Mouse (Mus musculus) gastrocnemius, postnatal 14 days (tissue): ENCODE data around the gene Klhl29. TPM values are rescaled to one million over a fixed set of nuclear protein-coding genes. Genes with fewer than 3 reads are reported as not detected.

ENCODE experiments used
- DNase-seq: peaks from one replicate; pipeline ENCODE4 v3.0.0; 2021; ENCODE audit warnings: mixed read lengths
- intact Hi-C: fragments of 180-260 bp; cut with DNase I; formaldehyde crosslinking; loops from one replicate; pipeline ENCODE4 v1.15.1; 2025; ENCODE audit warnings: low total_unique reads
- total RNA-seq, 2 experiments: library from RNA; stranded (reverse); gene quantifications; 2 replicates each; pipeline ENCODE4 v1.2.3; 2021

Klhl29 gene
- total RNA-seq, 2 experiments from 2014 or later, result 3.5 to 3.9 TPM

- intact Hi-C loops, result no loop called here
- no peak for DNase-seq
These were observed 266.9 kb downstream of the Klhl29 start for GRCm38 (mm10) chr12:5108613-5109012.

DNA sequence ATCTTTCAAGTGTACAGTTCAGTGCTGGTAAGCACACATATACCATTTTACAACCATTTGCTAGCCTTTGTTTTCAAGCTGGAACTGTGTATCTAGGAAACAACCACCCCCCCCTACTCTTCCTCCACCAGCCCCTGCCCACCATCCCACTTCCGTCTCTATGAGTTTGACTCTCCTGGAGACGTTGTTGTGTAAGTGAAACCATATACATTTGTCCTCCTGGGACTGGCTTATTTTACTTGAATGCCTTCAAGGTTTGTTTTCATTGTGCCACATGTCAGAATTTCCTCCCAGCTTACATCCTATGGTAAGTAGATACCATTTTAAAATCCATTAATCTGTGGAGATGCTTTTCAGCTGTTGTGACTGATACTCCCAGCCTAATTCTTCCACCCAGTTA lies 267.7 kb downstream of the Klhl29 start:
- DNase-seq, result no peak
- intact Hi-C loops, result no loop called here

GRCm38 (mm10) chr12:5104422-5105052 lies 270.9 kb downstream of the Klhl29 start:
- intact Hi-C loops, result no loop called here
- DNase-seq, result no peak

GRCm38 (mm10) chr12:5101411-5102024 lies 274.0 kb downstream of the Klhl29 start:
- no peak for DNase-seq
- intact Hi-C loops, result no loop called here

GRCm38 (mm10) chr12:5099572-5099971 lies 275.9 kb downstream of the Klhl29 start:
- intact Hi-C loops, result no loop called here
- no peak for DNase-seq

- DNase-seq, result no peak
- intact Hi-C loops, result no loop called here
These were observed 286.8 kb downstream of the Klhl29 start for GRCm38 (mm10) chr12:5088639-5089038.

DNA sequence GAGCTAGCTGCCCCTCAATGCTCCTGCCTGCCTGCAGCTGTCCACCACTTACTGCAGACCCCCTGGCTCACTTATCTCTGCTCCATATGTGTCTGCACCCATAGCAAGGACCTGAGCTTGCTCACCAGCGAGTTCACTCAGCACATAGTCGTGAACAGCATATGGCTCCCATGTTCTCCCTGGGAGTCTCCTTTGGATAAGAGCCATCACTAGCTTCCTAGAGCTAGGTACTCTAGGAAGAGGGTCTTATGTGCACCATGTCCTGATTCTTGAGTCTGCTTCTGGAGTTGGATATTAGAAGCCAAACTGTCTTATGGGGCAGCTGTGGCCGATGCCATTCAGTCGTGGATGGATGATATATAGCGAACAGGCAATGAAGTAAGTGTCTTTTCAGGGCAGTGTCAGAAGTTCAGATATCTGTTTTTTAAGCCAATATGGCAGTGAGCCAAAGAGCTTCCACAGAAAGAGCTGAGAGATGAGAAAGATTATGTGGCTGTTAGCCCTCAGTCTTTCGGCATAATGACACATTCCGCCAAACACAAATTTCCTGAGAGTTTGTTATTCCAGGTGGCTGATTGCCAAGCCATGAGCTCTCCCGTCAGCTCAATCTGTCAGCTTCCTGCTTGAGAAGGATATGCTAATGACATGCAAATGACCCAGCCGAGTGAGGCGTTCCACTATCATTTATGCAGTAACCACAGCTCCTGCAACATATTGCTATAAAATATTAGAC lies 287.5 kb downstream of the Klhl29 start:
- intact Hi-C loops, result no loop called here
- DNase-seq, result peak; percentile 26

- intact Hi-C loops, result no loop called here
These were observed 290.8 kb downstream of the Klhl29 start for GRCm38 (mm10) chr12:5084714-5085113.

GRCm38 (mm10) chr12:5081480-5081879 lies 294.0 kb downstream of the Klhl29 start:
- intact Hi-C loops, result no loop called here
- DNase-seq, result no peak

More at GRCm38 (mm10) chr12:5084714-5085113, 290.8 kb downstream of the Klhl29 start:
- no peak for DNase-seq

- intact Hi-C loops, result no loop called here
- no peak for DNase-seq
These were observed 302.3 kb downstream of the Klhl29 start for GRCm38 (mm10) chr12:5073191-5073590.

DNA sequence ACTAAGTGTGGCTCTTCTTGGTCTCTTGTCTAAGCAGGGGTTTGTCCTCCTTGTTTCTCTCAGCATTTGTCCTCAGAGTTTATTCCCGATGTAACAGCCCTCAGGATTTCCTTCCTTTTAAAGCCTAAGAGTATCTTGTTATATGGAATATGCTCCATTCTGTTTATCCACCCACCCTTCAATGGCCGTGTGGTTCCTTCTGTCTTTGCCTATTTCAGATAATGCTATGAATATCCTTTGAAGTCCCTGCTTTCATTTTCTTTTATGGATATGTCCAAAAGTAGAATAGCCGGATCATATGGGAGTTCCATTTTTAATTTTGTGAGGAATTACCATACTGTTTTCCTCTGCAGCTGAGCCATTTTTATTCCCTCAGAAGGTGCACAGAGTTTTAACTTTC lies 305.4 kb downstream of the Klhl29 start:
- no peak for DNase-seq
- intact Hi-C loops, result no loop called here

GRCm38 (mm10) chr12:5067590-5067989 lies 307.9 kb downstream of the Klhl29 start:
- intact Hi-C loops, result no loop called here

GRCm38 (mm10) chr12:5048104-5048503 lies 327.4 kb downstream of the Klhl29 start:
- no peak for DNase-seq
- intact Hi-C loops, result no loop called here

More at GRCm38 (mm10) chr12:5067590-5067989, 307.9 kb downstream of the Klhl29 start:
- DNase-seq, result no peak

GRCm38 (mm10) chr12:5044141-5044540 lies 331.3 kb downstream of the Klhl29 start:
- no peak for DNase-seq
- intact Hi-C loops, result no loop called here

GRCm38 (mm10) chr12:5038008-5038407 lies 337.5 kb downstream of the Klhl29 start:
- no peak for DNase-seq
- intact Hi-C loops, result no loop called here

DNA sequence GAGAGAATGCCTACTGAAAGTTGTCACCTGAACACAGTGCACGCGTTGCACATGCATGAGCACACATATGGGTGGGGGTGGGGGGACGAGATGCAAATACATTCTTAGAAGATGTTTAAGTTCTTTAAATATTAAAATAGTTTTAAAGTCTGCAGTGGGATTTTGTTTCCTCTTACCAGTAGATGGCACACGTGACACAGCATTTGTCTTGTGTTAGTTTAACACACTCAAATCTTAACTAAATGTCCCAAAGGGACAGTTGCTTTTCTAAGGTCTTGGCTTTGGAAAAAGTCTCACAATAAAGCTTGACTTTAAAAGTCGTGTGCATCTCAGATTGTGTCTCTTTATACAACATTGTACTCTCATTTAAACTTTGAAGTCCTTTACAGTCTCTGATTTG lies 346.4 kb downstream of the Klhl29 start:
- intact Hi-C loops, result loop anchor here (5.0 kb wide), 1 partner anchor 108 kb away; no protein-coding TSS in a partner anchor

More for the DNA sequence above, 346.4 kb downstream of the Klhl29 start:
- no peak for DNase-seq
